ENCODE assay signal across 8 mouse cellular contexts in the genomic region with DNA sequence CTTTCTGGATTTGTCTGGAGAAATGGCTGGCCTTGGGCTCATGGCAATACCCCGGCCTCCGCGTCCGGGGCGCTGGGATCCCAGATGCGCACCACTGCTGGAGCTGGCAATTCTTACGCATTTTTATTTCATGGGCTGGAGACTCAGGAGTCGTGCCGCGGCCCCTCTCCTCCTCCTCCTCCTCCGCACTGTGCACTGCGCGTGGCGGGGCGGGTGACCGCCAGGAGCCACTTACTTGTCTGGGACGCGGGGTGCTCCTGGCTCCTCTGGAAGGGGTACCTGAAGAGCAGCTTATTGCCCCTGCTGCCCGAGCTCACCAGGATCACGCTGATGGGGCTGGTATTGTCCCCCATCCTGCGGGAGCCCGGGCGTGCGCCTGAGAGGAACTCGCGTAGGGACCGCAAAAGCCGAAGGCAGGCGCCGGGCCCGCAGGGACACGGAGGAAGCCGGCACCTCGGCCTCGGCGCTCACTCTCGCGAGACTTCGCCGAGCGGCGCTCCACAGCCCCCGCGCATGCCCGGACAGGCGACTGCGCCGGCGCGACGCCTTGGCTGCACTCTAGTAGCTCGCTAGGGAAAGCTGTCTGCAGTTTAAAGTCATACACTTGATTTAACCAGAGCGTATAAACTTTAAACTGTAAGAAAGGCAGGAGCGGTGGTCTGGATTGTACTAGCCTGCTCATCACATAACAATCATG. TPM values are rescaled to one million over a fixed set of nuclear protein-coding genes. Genes with fewer than 3 reads are reported as not detected.
DNase-seq lines count a peak whose midpoint lies in the region; ATAC-seq and TF ChIP-seq lines count a peak whose summit lies in the region.

Nprl3 (minus strand) TSS at position 520 of the 697 bp plus-strand sequence.

- peak; percentile 99 for ATAC-seq in kidney, embryonic 15.5 days (replicated peaks; ENCODE audit: low FRiP score)
- peak; percentile 73 for ATAC-seq in monocyte, adult 5-6 weeks (replicated peaks; ENCODE audit: insufficient number of reproducible peaks, low FRiP score, low TSS enrichment, poor library complexity, severe bottlenecking)

- peaks cover 6% of the 10 kb centered on the region for H3K36me3 ChIP-seq in heart, embryonic 10.5 days
- peaks cover 3% of the 10 kb centered on the region for H3K36me3 ChIP-seq in kidney, embryonic 15.5 days

- under 1% methylated on average over 54 of the region's 54 CpGs for WGBS in heart, embryonic 10.5 days
- under 1% methylated on average over 54 of the region's 54 CpGs for WGBS in kidney, embryonic 15.5 days

- TF ChIP-seq CTCF in bone marrow macrophage, adult 2 months (IDR thresholded peaks at IDR 0.05; ENCODE audit: low read depth, low read length): no peak
- TF ChIP-seq CTCF in embryonic fibroblast, embryonic 13.5 days (IDR thresholded peaks at IDR 0.05; ENCODE audit: borderline replicate concordance, insufficient read depth, low read length): no peak

- H3K27ac ChIP-seq in bone marrow macrophage, adult 2 months (ENCODE audit: insufficient read depth, low read depth, low read length): peak within 1 kb of the TSS; percentile 79
- H3K27ac ChIP-seq in embryonic fibroblast, embryonic 13.5 days (ENCODE audit: insufficient read depth, low read length): peak within 1 kb of the TSS; percentile 95
- peak within 1 kb of the TSS; percentile 99 for H3K27ac ChIP-seq in heart, embryonic 10.5 days
- peak within 1 kb of the TSS; percentile 93 for H3K27ac ChIP-seq in kidney, embryonic 15.5 days

- H3K9ac ChIP-seq in kidney, embryonic 15.5 days: peak within 1 kb of the TSS; percentile 88

- no peaks in the 10 kb centered on the region; the same call in none of the 2 replicates for H3K27me3 ChIP-seq in heart, embryonic 10.5 days (ENCODE audit: insufficient read depth, poor library complexity, severe bottlenecking)
- peaks cover 9% of the 10 kb centered on the region; the same call in 1 of the 2 replicates for H3K27me3 ChIP-seq in kidney, embryonic 15.5 days

- H3K9me3 ChIP-seq in heart, embryonic 10.5 days: no peaks in the 10 kb centered on the region
- no peaks in the 10 kb centered on the region for H3K9me3 ChIP-seq in kidney, embryonic 15.5 days (replicated peaks)

- peak within 1 kb of the TSS; percentile 99 for H3K4me3 ChIP-seq in bone marrow macrophage, adult 2 months (ENCODE audit: insufficient read depth, low read length)
- H3K4me3 ChIP-seq in embryonic fibroblast, embryonic 13.5 days (ENCODE audit: insufficient read depth, low read length): peak within 1 kb of the TSS; percentile 97
- peak within 1 kb of the TSS; percentile 93 for H3K4me3 ChIP-seq in heart, embryonic 10.5 days
- peak within 1 kb of the TSS; percentile 78 for H3K4me3 ChIP-seq in kidney, embryonic 15.5 days (replicated peaks)

- H3K4me2 ChIP-seq in kidney, embryonic 15.5 days: peak within 1 kb of the TSS; percentile 63

- H3K4me1 ChIP-seq in bone marrow macrophage, adult 2 months (ENCODE audit: control insufficient read depth, insufficient read depth, low read length): peaks cover 25% of the 10 kb centered on the region
- H3K4me1 ChIP-seq in embryonic fibroblast, embryonic 13.5 days (ENCODE audit: control insufficient read depth, insufficient read depth, low read length): peaks cover 21% of the 10 kb centered on the region
- H3K4me1 ChIP-seq in heart, embryonic 10.5 days: peaks cover 20% of the 10 kb centered on the region
- peaks cover 12% of the 10 kb centered on the region for H3K4me1 ChIP-seq in kidney, embryonic 15.5 days

- peak; percentile 58; the same call in 1 of the 2 replicates for TF ChIP-seq POLR2A in bone marrow macrophage, adult 2 months (IDR thresholded peaks at IDR 0.05; ENCODE audit: borderline replicate concordance, low read depth, low read length)
- TF ChIP-seq POLR2A in embryonic fibroblast, embryonic 13.5 days (IDR thresholded peaks at IDR 0.05; ENCODE audit: low read depth, low read length): peak; percentile 92

- DNase-seq in 416B (ENCODE audit: low read depth): peak; percentile 91
- DNase-seq in heart, embryonic 10.5 days (ENCODE audit: low spot score): peak; percentile 96
- peak; percentile 96 for DNase-seq in liver
- peak; percentile 96 to 98 for DNase-seq in spleen, postnatal 4 days (ENCODE audit: low spot score in 2 of 2)

RNA-seq across cellular contexts. Expression of gene Nprl3, which starts in this region (rescaled TPM):
- 14.2 and 18.5 TPM in 2 replicates for polyA plus RNA-seq in bone marrow macrophage, adult 2 months (2012; ENCODE audit: insufficient read depth, insufficient read length, missing spikeins)
- 43.1 and 49.4 TPM in 2 replicates for polyA plus RNA-seq in embryonic fibroblast, embryonic 13.5 days (2011; ENCODE audit: insufficient read length, low read depth, missing spikeins)
- 43.8 and 44.5 TPM in 2 replicates for polyA plus RNA-seq in heart, embryonic 10.5 days (2016; fragmentation: Nextera tagmentation; extraction: Ambion mirVana)
- polyA plus RNA-seq in kidney, embryonic 15.5 days (2015; fragmentation: Nextera tagmentation; extraction: Ambion mirVana): 38.8 and 43.9 TPM in 2 replicates
- total RNA-seq in monocyte, adult 5-6 weeks (2017): 15.3 to 23.5 TPM (median 19.7 TPM) in 3 replicates

Comparison
In these comparisons a context has a peak if more than half of its experiments do, and no peak if none do; other contexts are left out.
1. Peak in every context shown above with its lines: DNase-seq, ATAC-seq, H3K4me3 ChIP-seq and H3K27ac ChIP-seq.